Mouse (Mus musculus) brain, embryonic 14.5 days (tissue): Measurements from ENCODE around the gene Desi1.

Experiments used
- CTCF ChIP-seq: fragments of 200-500 bp; IDR thresholded peaks from 2 replicates; pipeline ENCODE4 v1.5.1; 2012; ENCODE audit warnings: inconsistent platforms, mild to moderate bottlenecking, moderate library complexity, borderline replicate concordance; ENCODE audit not compliant: insufficient read depth, insufficient read length; ENCODE audit errors: extremely low read depth
- POLR2A ChIP-seq: fragments of 200-500 bp; IDR thresholded peaks from 2 replicates; pipeline ENCODE4 v1.6.1; 2012; ENCODE audit warnings: mild to moderate bottlenecking, inconsistent platforms, borderline replicate concordance; ENCODE audit not compliant: poor library complexity, insufficient read depth, insufficient read length, severe bottlenecking; ENCODE audit errors: extremely low read depth

DNA sequence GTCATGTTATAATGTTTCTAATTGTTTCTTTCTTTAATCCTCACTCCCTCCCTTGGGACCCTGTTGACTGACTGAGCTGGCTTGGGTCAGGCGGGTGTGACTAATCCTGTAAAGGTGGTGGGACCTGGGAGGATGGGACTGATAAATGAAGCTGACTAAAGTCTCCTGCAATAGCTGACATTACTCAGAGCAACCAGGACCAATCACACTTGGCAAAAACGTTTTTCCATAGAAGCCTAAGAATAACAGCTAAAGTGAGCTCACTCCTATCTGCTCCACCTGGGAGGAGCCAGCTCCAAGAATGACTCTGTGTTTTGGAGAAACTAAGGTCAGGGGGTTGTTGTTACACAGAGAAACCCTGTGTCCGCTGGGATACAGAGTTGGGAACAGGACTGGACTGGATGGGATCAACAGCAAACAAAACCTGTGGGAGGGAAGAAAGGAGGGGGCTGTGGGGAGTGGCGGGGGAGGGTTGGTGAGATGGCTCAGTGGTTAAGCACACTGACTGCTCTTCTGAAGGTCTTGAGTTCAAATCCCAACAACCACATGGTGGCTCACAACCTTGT is 68.6 kb downstream of the Desi1 start:
- no peak for TF ChIP-seq CTCF
- TF ChIP-seq POLR2A = no peak
